Mouse (Mus musculus): ENCODE data around the gene Klk1b1.
"Not testable (repeated sequence)": the region's sequence is repeated elsewhere in the genome, so short reads cannot be mapped to it uniquely, and the experiment has no call there.

Gene Klk1b1

GRCm38 (mm10) chr7:44011868-44012267 is 45.3 kb downstream of the Klk1b1 start, which contains the start of gene Klk1b26:
Klk1b26 (plus strand) TSS chr7:44012168.
- not testable (repeated sequence) for DNase-seq

GRCm38 (mm10) chr7:44014666-44015065 is 48.1 kb downstream of the Klk1b1 start:
- DNase-seq = not testable (repeated sequence)

- no peak for DNase-seq
Observed at GRCm38 (mm10) chr7:44015071-44015470, 48.5 kb downstream of the Klk1b1 start.
